Mouse (Mus musculus) CH12.LX (cell line): ENCODE data around the gene Lhfp.

ENCODE experiments used
- CTCF ChIP-seq, 2 experiments: IDR thresholded peaks in 1 of 2; conservative IDR thresholded peaks in 1 of 2; 2 replicates each; pipeline ENCODE4 v1.5.1; 2011 to 2012; ENCODE audit warnings: low read depth in 2 of 2, low read length in 2 of 2, improper control_type of control experiment in 1 of 2, inconsistent platforms in 1 of 2, mild to moderate bottlenecking in 1 of 2, moderate library complexity in 1 of 2
- E2F4 ChIP-seq: IDR thresholded peaks from 2 replicates; pipeline ENCODE4 v1.6.1; 2011; ENCODE audit warnings: low read depth, low read length, improper control_type of control experiment; ENCODE audit not compliant: insufficient replicate concordance
- KAT2A ChIP-seq: IDR thresholded peaks from 2 replicates; pipeline ENCODE4 v1.6.1; 2012; ENCODE audit warnings: low read length, improper control_type of control experiment, inconsistent platforms; ENCODE audit not compliant: insufficient replicate concordance
- MEF2A ChIP-seq: IDR thresholded peaks from 2 replicates; pipeline ENCODE4 v1.6.1; 2014; ENCODE audit warnings: low read depth, mild to moderate bottlenecking, inconsistent platforms, low read length, improper control_type of control experiment, borderline replicate concordance
- MXI1 ChIP-seq: IDR thresholded peaks from 2 replicates; pipeline ENCODE4 v1.6.1; 2011; ENCODE audit warnings: mild to moderate bottlenecking, low read depth, low read length, improper control_type of control experiment
- POLR2A ChIP-seq: IDR thresholded peaks from 2 replicates; pipeline ENCODE4 v1.6.1; 2011; ENCODE audit warnings: low read depth, mild to moderate bottlenecking, improper control_type of control experiment, low read length
- UBTF ChIP-seq: IDR thresholded peaks from 2 replicates; pipeline ENCODE4 v1.6.1; 2012; ENCODE audit warnings: low read depth, mild to moderate bottlenecking, inconsistent platforms, low read length, improper control_type of control experiment, moderate library complexity
- USF1 ChIP-seq: IDR thresholded peaks from 2 replicates; pipeline ENCODE4 v1.6.1; 2014; ENCODE audit warnings: low read depth, mild to moderate bottlenecking, inconsistent platforms, low read length, improper control_type of control experiment
- USF2 ChIP-seq: conservative IDR thresholded peaks from 2 replicates; pipeline ENCODE4 v1.6.1; 2011; ENCODE audit warnings: low read depth, low read length, improper control_type of control experiment
- ZKSCAN1 ChIP-seq: IDR thresholded peaks from 2 replicates; pipeline ENCODE4 v1.6.1; 2012; ENCODE audit warnings: low read depth, inconsistent platforms, low read length, improper control_type of control experiment, borderline replicate concordance

DNA sequence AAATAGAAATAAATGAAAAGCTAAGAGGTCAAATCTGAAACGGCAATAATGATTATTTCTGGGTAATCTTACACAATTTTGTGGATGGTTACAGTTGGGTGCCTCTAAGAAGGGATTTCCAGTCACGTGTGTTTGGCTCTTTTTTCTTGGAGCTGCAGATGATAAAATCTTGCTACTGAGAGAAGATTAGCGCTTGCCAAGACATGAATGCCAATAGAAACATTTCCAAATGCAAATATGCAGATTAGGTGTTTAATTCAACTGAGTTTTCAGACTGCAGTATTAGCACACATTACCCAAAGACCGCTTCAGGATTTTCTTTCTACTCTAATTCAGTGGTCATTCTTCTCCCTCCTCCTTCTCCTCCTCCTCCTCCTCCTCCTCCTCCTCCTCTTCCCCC is 268.8 kb downstream of the Lhfp start:
- TF ChIP-seq CTCF (conservative IDR thresholded peaks at IDR 0.05 in 1 of 2, IDR thresholded peaks at IDR 0.05 in 1 of 2; ENCODE audit: low read depth in 2 of 2, low read length in 2 of 2) (no peak), ZKSCAN1 (no peak), POLR2A (no peak), MXI1 (no peak), MEF2A (no peak), KAT2A (no peak), UBTF (no peak), USF2 (no peak), E2F4 (no peak), USF1 (no peak)
